Mouse (Mus musculus) 3T3-L1 (cell line): ENCODE measurements around the gene Lmntd2.

ENCODE experiments used
- DNase-seq: peaks from one replicate; pipeline ENCODE4 v3.0.0-alpha.2; 2015; ENCODE audit warnings: low read depth, low spot score

Lmntd2 gene

GRCm38 (mm10) chr7:141191036-141191435 is 22.8 kb downstream of the Lmntd2 start:
- no peak for DNase-seq

DNA sequence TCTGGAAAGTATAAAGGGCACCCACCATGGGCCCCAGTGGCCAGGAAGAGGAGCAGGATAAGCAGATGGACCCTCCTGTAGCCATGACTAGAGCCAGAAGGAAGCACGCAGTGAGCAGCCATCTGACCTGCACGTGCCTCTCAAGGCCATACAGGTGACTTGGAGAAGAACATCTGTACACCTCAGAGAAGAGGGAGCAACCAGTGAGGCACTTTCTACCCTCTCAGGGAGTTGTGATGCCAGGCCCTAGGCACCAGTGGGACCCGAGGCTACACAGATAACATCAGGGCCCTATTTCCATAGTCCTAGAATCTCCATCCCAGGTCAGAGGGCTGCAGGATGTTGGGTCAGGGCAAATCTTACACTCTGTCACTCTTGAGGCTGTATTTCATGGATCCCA is 23.7 kb downstream of the Lmntd2 start:
- no peak for DNase-seq

DNA sequence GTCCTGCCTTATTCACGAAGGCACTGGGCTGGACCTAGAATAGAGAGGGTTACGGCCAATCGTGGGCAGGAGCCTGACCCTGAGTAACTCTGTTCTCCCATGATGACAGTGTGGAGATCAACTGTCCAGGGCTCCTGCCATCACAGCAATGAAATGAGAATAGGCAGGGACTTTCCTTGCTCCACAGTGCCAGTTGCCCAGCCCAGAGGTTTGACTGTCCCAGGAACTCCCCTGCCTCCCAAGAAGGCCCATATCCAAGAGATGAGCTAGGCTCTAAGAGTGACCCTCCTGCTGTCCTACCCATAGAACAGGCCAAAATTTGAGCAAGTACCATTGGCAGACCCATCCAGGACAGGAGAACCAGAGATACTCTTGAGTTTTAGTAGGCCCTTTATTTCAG is 25.1 kb downstream of the Lmntd2 start:
- DNase-seq: no peak

- no peak for DNase-seq
Measured at GRCm38 (mm10) chr7:141188194-141188593, 25.7 kb downstream of the Lmntd2 start.

- peak; percentile 93 for DNase-seq
Measured at GRCm38 (mm10) chr7:141176173-141176572, 37.7 kb downstream of the Lmntd2 start.

DNA sequence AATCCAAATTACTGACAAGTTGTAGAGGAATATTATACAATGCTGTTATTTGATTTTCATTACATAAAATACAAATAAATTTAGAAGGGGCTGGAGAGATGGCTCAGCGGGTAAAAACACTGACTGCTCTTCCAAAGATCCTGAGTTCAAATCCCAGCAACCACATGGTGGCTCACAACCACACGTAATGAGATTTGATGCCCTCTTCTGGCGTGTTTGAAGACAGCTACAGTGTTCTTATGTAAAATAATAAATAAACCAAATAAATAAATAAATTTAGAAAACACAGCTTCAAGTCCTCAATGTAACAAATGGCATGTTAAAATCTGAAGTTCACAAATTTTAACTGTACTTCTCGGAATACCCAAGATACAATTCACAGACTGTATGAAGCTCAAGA is 38.8 kb downstream of the Lmntd2 start:
- DNase-seq: peak; percentile 10

GRCm38 (mm10) chr7:141173323-141173850 is 40.5 kb downstream of the Lmntd2 start:
- DNase-seq: no peak

DNA sequence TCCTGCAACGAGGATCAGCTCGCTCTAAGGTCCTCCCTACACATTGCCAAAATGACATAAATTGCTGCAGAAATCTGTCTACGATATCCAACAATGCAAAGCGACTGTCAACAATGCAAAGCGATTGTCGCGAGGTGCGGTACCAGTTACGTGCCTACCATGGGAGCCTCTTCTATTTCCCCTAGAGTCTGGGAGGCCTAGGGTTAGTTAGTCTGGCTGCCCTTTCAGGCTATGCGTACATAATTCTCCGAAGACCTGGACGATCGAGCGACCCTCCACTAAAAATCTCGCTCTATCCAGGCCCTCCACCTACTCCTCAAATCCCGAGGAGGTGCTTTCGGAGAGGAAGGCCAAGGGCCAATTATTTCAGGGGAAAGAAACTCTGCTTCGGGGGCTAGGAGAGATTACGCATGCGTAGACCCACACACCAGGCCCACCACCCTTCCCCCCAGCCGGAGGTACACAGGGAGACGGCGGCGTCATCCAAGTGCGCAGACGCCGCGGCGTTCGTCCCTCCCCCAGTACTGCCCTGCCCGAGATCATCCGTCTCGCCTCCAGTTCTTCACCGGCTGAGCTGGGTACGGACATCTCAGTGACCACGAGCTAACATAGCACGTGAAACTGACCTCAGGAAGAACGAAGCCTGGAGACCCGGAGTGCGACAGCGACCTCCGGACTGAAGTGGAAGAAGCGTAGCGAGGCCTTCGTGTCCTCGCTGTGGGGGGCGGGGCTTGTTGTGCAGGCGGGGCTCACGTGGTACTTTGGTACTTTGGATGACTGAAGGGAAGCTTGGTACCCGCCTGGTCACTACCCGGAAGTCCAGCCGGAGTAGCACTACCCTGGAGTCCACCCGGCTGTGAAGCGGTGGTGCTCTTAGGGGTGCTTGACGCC is 41.5 kb downstream of the Lmntd2 start, which contains the start of gene Rnh1:
Gene Rnh1 (minus strand): TSS at position 742 of the 891 bp plus-strand sequence.
- peak; percentile 90 for DNase-seq

DNA sequence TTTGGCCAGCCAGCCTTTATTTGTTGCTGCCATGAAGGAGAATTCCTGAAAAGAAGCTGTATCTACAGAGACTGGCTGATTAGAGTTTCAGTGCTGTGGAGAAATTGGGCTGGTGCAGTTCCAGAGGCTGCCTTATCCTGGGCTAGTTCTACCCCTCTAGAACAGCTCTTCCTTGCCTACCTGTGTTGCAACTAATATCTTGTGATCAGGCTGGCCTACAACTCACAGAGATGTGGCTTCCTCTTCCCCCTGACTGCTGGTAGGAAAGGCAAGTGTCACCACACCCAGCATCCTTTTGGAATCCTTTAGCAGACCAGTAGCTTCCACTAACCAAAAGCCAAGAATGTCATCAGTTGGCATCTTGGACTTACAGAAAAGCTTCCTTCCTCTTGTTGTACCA is 44.0 kb downstream of the Lmntd2 start:
- DNase-seq: no peak

DNA sequence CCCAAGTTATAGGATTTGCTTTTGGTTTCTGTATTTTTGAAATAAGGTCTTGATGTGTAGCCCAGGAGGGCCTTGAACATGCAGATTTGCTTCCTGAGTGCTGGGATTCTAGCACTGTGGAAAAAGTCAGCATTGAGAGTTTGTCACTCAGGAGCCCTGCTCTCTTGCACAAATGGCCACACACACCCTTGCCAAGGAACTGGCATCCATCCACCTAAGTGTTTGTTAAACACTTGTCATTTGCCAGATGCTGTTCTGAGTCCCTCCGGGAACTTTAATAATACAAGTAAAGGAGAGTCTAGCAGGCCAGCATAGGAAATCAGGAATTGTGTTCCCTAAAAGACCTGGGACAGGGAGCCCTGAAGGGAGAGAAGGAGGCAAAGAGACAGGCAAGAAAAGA is 44.6 kb downstream of the Lmntd2 start:
- peak; percentile 28 for DNase-seq

- peak; percentile 95 for DNase-seq
Measured at GRCm38 (mm10) chr7:141168518-141168953, 45.3 kb downstream of the Lmntd2 start.

DNA sequence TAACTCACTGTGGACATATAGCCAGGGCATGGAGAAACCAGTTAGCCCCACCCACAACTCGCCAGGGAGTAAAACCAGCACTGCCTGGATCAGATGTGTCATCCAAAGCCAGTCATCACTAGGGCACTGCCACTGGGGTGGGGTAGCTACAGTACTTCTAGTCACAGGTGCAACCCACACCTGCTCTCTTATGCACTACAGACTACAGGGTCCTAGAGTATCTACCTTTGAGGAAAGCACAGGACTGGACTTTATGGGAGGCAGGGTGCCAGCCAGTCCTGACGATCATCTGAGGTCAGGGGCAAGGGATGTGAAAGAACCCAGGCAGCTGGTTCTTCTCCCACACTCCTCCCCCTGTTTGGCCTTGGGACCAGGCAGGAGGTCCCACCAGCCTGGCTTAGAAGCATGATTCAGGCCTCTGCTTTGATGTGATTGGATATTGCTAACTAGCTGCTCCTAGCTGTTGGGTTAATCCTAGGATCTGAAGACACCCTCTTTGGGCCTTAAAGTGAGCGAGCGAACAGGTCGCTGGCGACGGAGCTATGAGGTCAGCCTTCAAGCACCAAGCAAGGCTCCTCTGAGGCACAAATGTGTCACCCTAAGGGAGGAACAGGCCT is 45.9 kb downstream of the Lmntd2 start:
- peak; percentile 85 for DNase-seq

GRCm38 (mm10) chr7:141164850-141165249 is 49.0 kb downstream of the Lmntd2 start:
- peak; percentile 95 for DNase-seq

GRCm38 (mm10) chr7:141164397-141164796 is 49.5 kb downstream of the Lmntd2 start:
- DNase-seq: no peak
